Mouse (Mus musculus) MEL (cell line): ENCODE measurements around the gene Apod. TPM values are rescaled to one million over a fixed set of nuclear protein-coding genes. Genes with fewer than 3 reads are reported as not detected.

ENCODE experiments used
- DNase-seq: peaks from one replicate; pipeline ENCODE4 v3.0.0; 2011; ENCODE audit warnings: low read depth, low spot score
- H3K27ac ChIP-seq: 2 replicates; pipeline ENCODE4 v1.5.1; 2012; ENCODE audit warnings: low read depth, mild to moderate bottlenecking, control low read depth, low read length, moderate library complexity; ENCODE audit not compliant: control insufficient read depth
- H3K27me3 ChIP-seq, 2 experiments: fragments of 150-350 bp in 1 of 2; sonication (generic) in 1 of 2; 2 replicates each; pipeline ENCODE4 v1.6.1; 2012; ENCODE audit warnings: low read length in 2 of 2, mild to moderate bottlenecking in 2 of 2, improper control_type of control experiment in 1 of 2, moderate library complexity in 1 of 2; ENCODE audit not compliant: insufficient read depth in 2 of 2, control insufficient read depth in 1 of 2
- H3K36me3 ChIP-seq, 2 experiments: 2 replicates each; pipeline ENCODE4 v1.6.1; 2012 to 2014; ENCODE audit warnings: low read length in 2 of 2, improper control_type of control experiment in 1 of 2, inconsistent platforms in 1 of 2, mild to moderate bottlenecking in 1 of 2; ENCODE audit not compliant: insufficient read depth in 2 of 2, control insufficient read depth in 1 of 2
- H3K4me1 ChIP-seq, 2 experiments: fragments of 150-350 bp in 1 of 2; sonication (generic) in 1 of 2; 2 replicates each; pipeline ENCODE4 v1.6.1; 2012; ENCODE audit warnings: low read length in 2 of 2, improper control_type of control experiment in 1 of 2, mild to moderate bottlenecking in 1 of 2; ENCODE audit not compliant: insufficient read depth in 2 of 2, control insufficient read depth in 1 of 2
- H3K4me3 ChIP-seq, 2 experiments: fragments of 150-350 bp in 1 of 2; sonication (generic) in 1 of 2; 2 replicates each; pipeline ENCODE4 v1.5.1; 2012; ENCODE audit warnings: low read depth in 2 of 2, low read length in 2 of 2, mild to moderate bottlenecking in 2 of 2, moderate library complexity in 2 of 2, control low read depth in 1 of 2, improper control_type of control experiment in 1 of 2; ENCODE audit not compliant: control insufficient read depth in 1 of 2, insufficient read depth in 1 of 2
- H3K79me2 ChIP-seq: 2 replicates; pipeline ENCODE4 v1.6.1; 2012; ENCODE audit warnings: mild to moderate bottlenecking, low read length, moderate library complexity; ENCODE audit not compliant: control insufficient read depth, poor library complexity, insufficient read depth
- H3K9ac ChIP-seq: 2 replicates; pipeline ENCODE4 v1.6.1; 2012; ENCODE audit warnings: low read depth, mild to moderate bottlenecking, control low read depth, low read length, moderate library complexity; ENCODE audit not compliant: control insufficient read depth, poor library complexity, severe bottlenecking
- H3K9me3 ChIP-seq: fragments of 150-350 bp; sonication (generic); replicated peaks from 2 replicates; pipeline ENCODE4 v1.6.1; 2012; ENCODE audit warnings: mild to moderate bottlenecking, low read length, improper control_type of control experiment, moderate library complexity; ENCODE audit not compliant: insufficient read depth
- BHLHE40 ChIP-seq: IDR thresholded peaks from 2 replicates; pipeline ENCODE4 v1.6.1; 2012; ENCODE audit warnings: low read depth, mild to moderate bottlenecking, inconsistent platforms, low read length, improper control_type of control experiment, borderline replicate concordance
- ELF1 ChIP-seq: IDR thresholded peaks from 2 replicates; pipeline ENCODE4 v1.6.1; 2014; ENCODE audit warnings: low read depth, mild to moderate bottlenecking, inconsistent platforms, low read length, improper control_type of control experiment, moderate library complexity
- EP300 ChIP-seq, 2 experiments: IDR thresholded peaks; 2 replicates each; pipeline ENCODE4 v1.6.1; 2011; ENCODE audit warnings: improper control_type of control experiment in 2 of 2, low read length in 2 of 2, low read depth in 1 of 2, mild to moderate bottlenecking in 1 of 2
- GABPA ChIP-seq: IDR thresholded peaks from 2 replicates; pipeline ENCODE4 v1.6.1; 2012; ENCODE audit warnings: low read depth, mild to moderate bottlenecking, inconsistent platforms, low read length, improper control_type of control experiment, moderate library complexity
- GATA1 ChIP-seq: IDR thresholded peaks from 2 replicates; pipeline ENCODE4 v1.6.1; 2011; ENCODE audit warnings: low read depth, low read length, improper control_type of control experiment
- KAT2A ChIP-seq: conservative IDR thresholded peaks from 2 replicates; pipeline ENCODE4 v1.6.1; 2012; ENCODE audit warnings: low read depth, low read length, improper control_type of control experiment, inconsistent platforms
- MAZ ChIP-seq: IDR thresholded peaks from 2 replicates; pipeline ENCODE4 v1.6.1; 2012; ENCODE audit warnings: low read depth, mild to moderate bottlenecking, inconsistent platforms, low read length, improper control_type of control experiment
- MYB ChIP-seq: IDR thresholded peaks from 2 replicates; pipeline ENCODE4 v1.6.1; 2011; ENCODE audit warnings: mild to moderate bottlenecking, low read depth, low read length, improper control_type of control experiment
- MYC ChIP-seq: IDR thresholded peaks from 2 replicates; pipeline ENCODE4 v1.6.1; 2011; ENCODE audit warnings: low read depth, mild to moderate bottlenecking, low read length, improper control_type of control experiment, moderate library complexity
- NRF1 ChIP-seq: IDR thresholded peaks from 2 replicates; pipeline ENCODE4 v1.6.1; 2014; ENCODE audit warnings: low read depth, mild to moderate bottlenecking, inconsistent platforms, low read length, improper control_type of control experiment, moderate library complexity; ENCODE audit not compliant: poor library complexity, insufficient read depth, severe bottlenecking
- POLR2A ChIP-seq, 2 experiments: IDR thresholded peaks; 2 replicates each; pipeline ENCODE4 v1.6.1; 2011 to 2012; ENCODE audit warnings: low read length in 2 of 2, mild to moderate bottlenecking in 2 of 2, control low read depth in 1 of 2, improper control_type of control experiment in 1 of 2, low read depth in 1 of 2, moderate library complexity in 1 of 2; ENCODE audit not compliant: control insufficient read depth in 1 of 2, insufficient read depth in 1 of 2, poor library complexity in 1 of 2
- RAD21 ChIP-seq: IDR thresholded peaks from 2 replicates; pipeline ENCODE4 v1.6.1; 2011; ENCODE audit warnings: mild to moderate bottlenecking, low read depth, low read length, improper control_type of control experiment
- SIN3A ChIP-seq: IDR thresholded peaks from 2 replicates; pipeline ENCODE4 v1.6.1; 2012; ENCODE audit warnings: low read length, improper control_type of control experiment, inconsistent platforms
- TAL1 ChIP-seq: IDR thresholded peaks from 2 replicates; pipeline ENCODE4 v1.6.1; 2012; ENCODE audit warnings: mild to moderate bottlenecking, inconsistent platforms, low read length, moderate library complexity, mixed read lengths
- TCF12 ChIP-seq: IDR thresholded peaks from 2 replicates; pipeline ENCODE4 v1.6.1; 2014; ENCODE audit warnings: low read depth, mild to moderate bottlenecking, inconsistent platforms, low read length, improper control_type of control experiment, moderate library complexity
- polyA plus RNA-seq, 2 experiments: library from polyadenylated mRNA; stranded (reverse) in 1 of 2; unstranded in 1 of 2; fragments of >175 nt in 1 of 2; fragments of >200 nt in 1 of 2; gene quantifications; 2 replicates each; pipeline versions ENCODE4 v1.2.1 to v1.2.4; 2012; ENCODE audit warnings: low replicate concordance in 2 of 2, low read depth in 1 of 2; ENCODE audit not compliant: insufficient read length in 2 of 2, insufficient read depth in 1 of 2, missing spikeins in 1 of 2
- total RNA-seq: library from RNA; depleted of rRNA; stranded (reverse); fragments of 300-350 nt; gene quantifications from 2 replicates; pipeline ENCODE4 v1.2.3, GENCODE M21; 2012

Gene Apod
- total and polyA plus RNA-seq, 3 experiments = not detected

DNA sequence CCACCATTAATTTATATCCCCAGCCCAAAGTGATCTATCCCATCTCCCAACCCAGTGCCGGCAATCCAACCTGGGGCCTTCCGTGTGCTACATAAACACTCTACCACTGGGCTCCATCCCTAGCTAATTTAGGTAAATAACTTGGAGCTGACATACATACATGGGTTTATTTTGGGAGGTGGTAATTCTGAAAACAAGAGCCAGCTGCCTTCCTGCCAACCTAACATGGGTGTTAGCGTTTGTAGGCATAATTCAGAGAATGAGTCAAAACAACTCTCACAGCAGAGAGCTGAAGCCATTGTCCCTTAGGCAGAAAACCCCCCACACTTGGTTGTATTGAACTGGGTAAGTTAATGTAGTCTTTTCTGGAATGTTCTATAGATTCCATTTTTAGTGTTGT is 26.9 kb downstream of the Apod start:
- no peaks in the 10 kb centered on the region for H3K9me3 ChIP-seq

GRCm38 (mm10) chr16:31286801-31287488 is 27.7 kb downstream of the Apod start:
- no peak for DNase-seq
- no peak overlapping the region for H3K9ac ChIP-seq
- H3K27ac ChIP-seq = no peak overlapping the region
- H3K79me2 ChIP-seq = no peaks in the 10 kb centered on the region
- H3K27me3 ChIP-seq = no peaks in the 10 kb centered on the region
- no peaks in the 10 kb centered on the region for H3K9me3 ChIP-seq
- TF ChIP-seq GABPA = no peak
- TF ChIP-seq GATA1 = no peak
- TF ChIP-seq BHLHE40 = no peak
- TF ChIP-seq EP300 (IDR thresholded peaks at IDR 0.05; ENCODE audit: low read depth in 1 of 2, low read length in 2 of 2) = no peak
- no peak for TF ChIP-seq TCF12
- TF ChIP-seq RAD21 = no peak
- TF ChIP-seq NRF1 = no peak
- TF ChIP-seq TAL1 = no peak
- TF ChIP-seq, all 39 proteins: peak for 0
- Histone ChIP-seq H3K4me1 (peaks cover 0 to 12% of the 10 kb centered on the region in 2 experiments; a peak in 2 of 4 replicates), H3K36me3 (peaks cover 0 to 6% of the 10 kb centered on the region in 2 experiments; a peak in 2 of 4 replicates), H3K4me3 (no peak overlapping the region)

More for the DNA sequence above, 26.9 kb downstream of the Apod start:
- Histone ChIP-seq H3K27me3 (no peaks in the 10 kb centered on the region), H3K27ac (no peak overlapping the region), H3K79me2 (no peaks in the 10 kb centered on the region), H3K36me3 (peaks cover 0 to 6% of the 10 kb centered on the region in 2 experiments; a peak in 2 of 4 replicates), H3K4me1 (peaks cover 0 to 17% of the 10 kb centered on the region in 2 experiments; a peak in 2 of 4 replicates), H3K9ac (no peak overlapping the region), H3K4me3 (no peak overlapping the region)
- DNase-seq = no peak
- TF ChIP-seq GABPA (no peak), MYB (no peak), MYC (no peak), SIN3A (no peak), MAZ (no peak), POLR2A (IDR thresholded peaks at IDR 0.05; ENCODE audit: control insufficient read depth in 1 of 2, insufficient read depth in 1 of 2, low read depth in 1 of 2, low read length in 2 of 2, poor library complexity in 1 of 2) (no peak), EP300 (IDR thresholded peaks at IDR 0.05; ENCODE audit: low read depth in 1 of 2, low read length in 2 of 2) (no peak), GATA1 (no peak), KAT2A (no peak), ELF1 (no peak)
